Mouse (Mus musculus) macrophage (primary cell): ENCODE measurements around the gene Ssh2. TPM values are rescaled to one million over a fixed set of nuclear protein-coding genes. Genes with fewer than 3 reads are reported as not detected.

Experiments used
- H3K27ac ChIP-seq: fragments of 350-480 bp; formaldehyde crosslinking; 2 replicates; pipeline ENCODE4 v1.9.0; 2021
- H3K36me3 ChIP-seq: fragments of 350-480 bp; formaldehyde crosslinking; 2 replicates; pipeline ENCODE4 v1.9.0; 2021; ENCODE audit errors: inconsistent target
- H3K4me3 ChIP-seq: fragments of 350-480 bp; formaldehyde crosslinking; 2 replicates; pipeline ENCODE4 v1.9.0; 2021; ENCODE audit errors: inconsistent target
- H3K79me2 ChIP-seq: fragments of 350-480 bp; formaldehyde crosslinking; 2 replicates; pipeline ENCODE4 v1.9.0; 2021; ENCODE audit errors: inconsistent target
- WGBS: methylation state at CpG from one replicate; pipeline ENCODE4 v1.1.7; 2026; ENCODE audit warnings: inconsistent platforms; ENCODE audit not compliant: missing documents; 5-methylcytosine and 5-hydroxymethylcytosine counted together
- polyA plus RNA-seq: library from polyadenylated mRNA; stranded (reverse); fragments of 250-400 nt; gene quantifications from 3 replicates; pipeline ENCODE4 v1.2.4, GENCODE M21; 2018; ENCODE audit warnings: inconsistent platforms

Ssh2 gene
- polyA plus RNA-seq, 1 experiment from 2014 or later, result 4.0 TPM

- Histone ChIP-seq H3K36me3 (no peaks in the 10 kb centered on the region), H3K4me3 (no peak overlapping the region), H3K27ac (no peak overlapping the region), H3K79me2 (no peaks in the 10 kb centered on the region)
- 25% methylated on average over 4 of the region's 4 CpGs for WGBS
Measured at GRCm38 (mm10) chr11:77196181-77197143, 19.6 kb upstream of the Ssh2 start.

- H3K79me2 ChIP-seq, result no peaks in the 10 kb centered on the region
- H3K27ac ChIP-seq, result no peak overlapping the region
- H3K36me3 ChIP-seq, result no peaks in the 10 kb centered on the region
- H3K4me3 ChIP-seq, result no peak overlapping the region
- 63% methylated on average over 4 of the region's 4 CpGs for WGBS
Measured at GRCm38 (mm10) chr11:77199636-77200035, 16.5 kb upstream of the Ssh2 start.

- H3K27ac ChIP-seq, result no peak overlapping the region
- 77% methylated on average over 1 of the region's 1 CpGs for WGBS
- no peaks in the 10 kb centered on the region for H3K79me2 ChIP-seq
- no peaks in the 10 kb centered on the region for H3K36me3 ChIP-seq
- H3K4me3 ChIP-seq, result no peak overlapping the region
Measured at GRCm38 (mm10) chr11:77200703-77201102, 15.4 kb upstream of the Ssh2 start.

GRCm38 (mm10) chr11:77214142-77214692 lies 1.9 kb upstream of the Ssh2 start:
- H3K79me2 ChIP-seq, result peaks cover 21% of the 10 kb centered on the region
- H3K27ac ChIP-seq, result no peak overlapping the region
- no peaks in the 10 kb centered on the region for H3K36me3 ChIP-seq
- no peak overlapping the region for H3K4me3 ChIP-seq
- WGBS, result 82% methylated on average over 1 of the region's 1 CpGs

- Histone ChIP-seq H3K27ac (no peak overlapping the region), H3K79me2 (peaks cover 25% of the 10 kb centered on the region), H3K36me3 (no peaks in the 10 kb centered on the region), H3K4me3 (no peak overlapping the region)
- WGBS, result 0% methylated on average over 1 of the region's 1 CpGs
Measured at GRCm38 (mm10) chr11:77214755-77215154, 1.3 kb upstream of the Ssh2 start.

GRCm38 (mm10) chr11:77215483-77215882 lies 604 bp upstream of the Ssh2 start:
- H3K79me2 ChIP-seq, result peaks cover 29% of the 10 kb centered on the region
- peak overlapping the region; percentile 24; the same call in 1 of the 2 replicates for H3K27ac ChIP-seq
- no peaks in the 10 kb centered on the region for H3K36me3 ChIP-seq
- 3% methylated on average over 11 of the region's 11 CpGs for WGBS
- peak overlapping the region; percentile 54 for H3K4me3 ChIP-seq

GRCm38 (mm10) chr11:77216761-77217130 lies 659 bp downstream of the Ssh2 start:
- Histone ChIP-seq H3K36me3 (no peaks in the 10 kb centered on the region), H3K27ac (peak overlapping the region; percentile 31; the same call in 1 of the 2 replicates)
- WGBS, result 1% methylated on average over 11 of the region's 11 CpGs

GRCm38 (mm10) chr11:77230765-77231164 lies 14.7 kb downstream of the Ssh2 start:
- Histone ChIP-seq H3K27ac (no peak overlapping the region), H3K79me2 (no peaks in the 10 kb centered on the region), H3K36me3 (no peaks in the 10 kb centered on the region), H3K4me3 (no peak overlapping the region)
- WGBS, result 30% methylated on average over 2 of the region's 2 CpGs

More at GRCm38 (mm10) chr11:77216761-77217130, 659 bp downstream of the Ssh2 start:
- H3K79me2 ChIP-seq, result peaks cover 29% of the 10 kb centered on the region
- H3K4me3 ChIP-seq, result peak overlapping the region; percentile 67

- Histone ChIP-seq H3K79me2 (no peaks in the 10 kb centered on the region), H3K36me3 (no peaks in the 10 kb centered on the region), H3K4me3 (no peak overlapping the region), H3K27ac (no peak overlapping the region)
- WGBS, result 33% methylated on average over 2 of the region's 2 CpGs
Measured at GRCm38 (mm10) chr11:77231514-77231913, 15.4 kb downstream of the Ssh2 start.

- WGBS, result 100% methylated on average over 1 of the region's 1 CpGs
- no peak overlapping the region for H3K4me3 ChIP-seq
- H3K27ac ChIP-seq, result no peak overlapping the region
- H3K79me2 ChIP-seq, result no peaks in the 10 kb centered on the region
- H3K36me3 ChIP-seq, result no peaks in the 10 kb centered on the region
Measured at GRCm38 (mm10) chr11:77235267-77235666, 19.2 kb downstream of the Ssh2 start.

GRCm38 (mm10) chr11:77239658-77240345 lies 23.7 kb downstream of the Ssh2 start:
- no peaks in the 10 kb centered on the region for H3K79me2 ChIP-seq
- no peak overlapping the region for H3K4me3 ChIP-seq
- peak overlapping the region; percentile 10; the same call in 1 of the 2 replicates for H3K27ac ChIP-seq
- no peaks in the 10 kb centered on the region for H3K36me3 ChIP-seq
- WGBS, result 22% methylated on average over 1 of the region's 1 CpGs

GRCm38 (mm10) chr11:77240466-77241246 lies 24.6 kb downstream of the Ssh2 start:
- no peak overlapping the region for H3K4me3 ChIP-seq
- WGBS, result 67% methylated on average over 7 of the region's 7 CpGs
- peak overlapping the region; percentile 10; the same call in 1 of the 2 replicates for H3K27ac ChIP-seq
- no peaks in the 10 kb centered on the region for H3K79me2 ChIP-seq
- no peaks in the 10 kb centered on the region for H3K36me3 ChIP-seq

GRCm38 (mm10) chr11:77242912-77243311 lies 26.8 kb downstream of the Ssh2 start:
- Histone ChIP-seq H3K27ac (no peak overlapping the region), H3K36me3 (no peaks in the 10 kb centered on the region), H3K79me2 (no peaks in the 10 kb centered on the region), H3K4me3 (no peak overlapping the region)
- 37% methylated on average over 2 of the region's 2 CpGs for WGBS

- 94% methylated on average over 2 of the region's 2 CpGs for WGBS
- no peaks in the 10 kb centered on the region for H3K79me2 ChIP-seq
- no peaks in the 10 kb centered on the region for H3K36me3 ChIP-seq
- no peak overlapping the region for H3K4me3 ChIP-seq
- H3K27ac ChIP-seq, result no peak overlapping the region
Measured at GRCm38 (mm10) chr11:77252826-77253225, 36.7 kb downstream of the Ssh2 start.
